Mouse (Mus musculus) lung, adult 10 weeks (tissue): ENCODE results near the gene Itgb3bp. TPM values are rescaled to one million over a fixed set of nuclear protein-coding genes. Genes with fewer than 3 reads are reported as not detected.

Experiments used
- polyA plus RNA-seq: library from polyadenylated mRNA; stranded (reverse); fragments of 350-450 nt; fragmentation: Illumina TruSeq; extraction: RNeasy Lipid Tissue Mini Kit (QIAGEN cat#74804); gene quantifications from one replicate; pipeline ENCODE4 v1.2.3, GENCODE M21; 2014; ENCODE audit warnings: low read depth, low replicate concordance; ENCODE audit not compliant: insufficient read depth

Gene Itgb3bp
- polyA plus RNA-seq = 7.2 TPM

DNA sequence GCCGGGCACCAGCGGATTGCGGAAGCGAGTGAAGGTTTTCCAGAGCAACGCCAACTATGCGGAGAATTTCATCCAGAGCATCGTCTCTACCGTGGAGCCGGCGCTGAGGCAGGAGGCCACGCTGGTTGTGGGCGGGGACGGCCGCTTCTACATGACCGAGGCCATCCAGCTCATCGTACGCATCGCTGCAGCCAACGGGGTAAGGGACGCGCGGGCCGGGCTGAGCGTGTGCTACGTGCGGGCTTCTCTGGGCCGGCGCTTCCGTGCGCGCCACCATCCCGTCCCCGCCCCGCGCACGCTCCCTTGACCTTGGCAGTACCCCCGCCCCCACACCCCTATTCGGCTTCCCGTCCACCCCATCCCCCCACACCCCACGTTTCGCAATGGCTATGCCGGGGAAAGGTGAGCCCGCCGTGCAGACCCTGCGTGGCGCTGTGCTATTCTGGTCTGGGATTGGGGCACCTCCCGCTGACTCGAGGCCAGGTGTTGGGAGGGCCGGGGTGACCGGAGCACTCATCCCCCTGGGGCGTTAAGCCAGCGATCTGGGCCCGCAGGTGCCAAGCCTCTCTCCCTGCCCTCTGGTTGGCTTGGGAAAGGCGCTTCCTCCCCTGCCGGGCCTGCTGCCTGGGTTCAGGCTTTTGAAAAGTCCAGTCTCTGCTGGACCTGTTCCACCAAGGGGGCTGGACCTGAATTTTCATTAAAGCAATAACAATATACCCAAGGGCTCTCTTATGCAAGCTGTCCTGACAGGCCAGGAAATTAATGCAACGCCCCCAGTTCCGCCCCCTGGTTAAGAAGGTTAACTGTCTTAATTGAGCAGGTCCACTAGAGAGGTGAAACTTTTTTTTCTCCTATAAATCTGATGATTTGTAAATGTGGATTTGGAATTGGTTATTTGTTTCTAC lies at the start of gene Itgb3bp:
Gene Itgb3bp, minus strand, starts transcription at position 201 of the 905 bp plus-strand sequence.

DNA sequence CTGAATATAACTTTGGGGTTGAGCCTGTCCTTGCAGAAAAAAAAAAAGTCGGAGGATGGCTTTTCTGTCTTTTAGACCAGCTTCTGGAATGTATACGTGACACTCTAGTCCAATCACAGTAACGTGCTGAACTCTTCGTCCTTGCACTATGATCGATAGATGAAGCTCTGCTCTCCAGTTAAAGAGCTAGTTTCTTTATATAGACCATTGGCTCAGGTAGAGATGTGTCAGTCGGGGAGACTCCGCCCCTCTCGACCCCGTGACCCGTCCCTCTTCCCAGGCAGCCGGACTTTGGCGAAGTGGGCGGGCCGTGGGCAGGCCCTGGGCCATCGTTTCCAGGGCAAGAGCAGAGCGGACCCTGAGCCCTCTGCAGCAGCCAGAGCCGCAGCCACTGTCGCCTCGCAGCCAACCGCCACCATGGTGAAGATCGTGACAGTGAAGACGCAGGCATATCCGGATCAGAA lies 432 bp downstream of the Itgb3bp start, which contains the start of gene Pgm1:
Gene Pgm1, plus strand, starts transcription at position 266 of the 464 bp plus-strand sequence.

DNA sequence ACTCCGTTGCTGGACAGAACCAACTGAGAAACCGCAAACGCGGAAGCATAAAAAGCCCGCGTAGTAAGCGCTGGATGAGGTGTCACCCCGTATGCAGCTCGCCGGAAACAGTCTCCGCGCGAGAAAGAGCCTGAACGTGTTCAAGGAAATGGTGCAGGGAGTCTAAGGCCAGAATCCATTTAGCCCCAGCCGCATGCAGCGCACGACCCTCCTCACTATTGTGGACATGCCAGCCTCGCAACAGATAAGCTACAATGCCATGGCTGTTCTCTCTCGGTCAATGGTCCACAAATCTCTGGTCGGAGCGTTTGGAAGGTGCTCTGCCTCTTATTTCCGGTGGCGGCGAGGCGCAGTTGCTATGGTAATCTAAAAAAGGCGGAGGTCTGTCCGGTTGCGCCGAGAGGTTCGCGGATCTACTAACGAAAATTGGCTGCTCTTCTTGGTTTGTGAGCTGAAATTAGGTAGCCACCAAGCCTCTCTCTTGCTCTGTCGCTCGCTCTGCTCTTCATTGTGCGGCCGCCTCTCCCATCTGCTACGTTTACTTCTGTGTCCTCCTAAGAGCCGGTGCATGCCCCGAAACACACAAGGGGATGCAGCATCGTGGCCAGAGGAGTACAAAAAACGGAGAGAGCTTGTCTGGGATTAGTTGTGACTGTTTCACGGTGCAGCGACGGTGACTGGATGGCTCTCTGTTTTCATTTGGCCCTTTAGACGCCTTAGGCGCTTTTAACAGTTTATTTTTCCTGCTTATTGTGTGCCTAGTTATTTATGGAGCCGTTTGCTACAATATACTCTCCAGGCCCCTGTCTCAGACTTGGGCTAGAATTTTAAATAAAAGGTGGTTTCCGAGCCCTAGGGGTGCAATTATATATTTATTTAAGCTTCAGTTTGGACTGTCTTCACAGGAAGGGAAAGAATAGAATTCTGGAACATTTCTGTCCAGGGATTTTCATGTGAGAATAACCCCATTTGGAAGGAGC lies 100.2 kb downstream of the Itgb3bp start, which contains the start of gene Efcab7:
Gene Efcab7, plus strand, starts transcription at position 105 of the 980 bp plus-strand sequence.

Other genes with a start within 250 kb of the Itgb3bp start
- 4.1 TPM for gene Alg6, start 214.1 kb downstream of the Itgb3bp start, polyA plus RNA-seq
- 4.8 TPM for gene Efcab7, start 100.6 kb downstream of the Itgb3bp start, polyA plus RNA-seq
- gene Pgm1, start 399 bp downstream of the Itgb3bp start, polyA plus RNA-seq = 23.7 TPM
- gene Ror1, start 166.0 kb upstream of the Itgb3bp start, polyA plus RNA-seq = 1.2 TPM